Mouse (Mus musculus): ENCODE results near the gene Irgm1. TPM values are rescaled to one million over a fixed set of nuclear protein-coding genes. Genes with fewer than 3 reads are reported as not detected.

The Irgm1 gene
- polyA plus RNA-seq, 1 experiment from 2014 or later, result 2.8 TPM

Other genes starting within 250 kb of the Irgm1 start
- gene Rack1, start 71.4 kb downstream of the Irgm1 start, polyA plus RNA-seq (2015; fragmentation: Nextera tagmentation; extraction: Ambion mirVana), result 347 and 351 TPM in 2 replicates
- gene Trim41, start 54.3 kb downstream of the Irgm1 start, polyA plus RNA-seq (2015; fragmentation: Nextera tagmentation; extraction: Ambion mirVana), result 6.7 and 6.9 TPM in 2 replicates
- 1.8 and 3.6 TPM in 2 replicates for gene Trim7, start 45.5 kb downstream of the Irgm1 start, polyA plus RNA-seq (2015; fragmentation: Nextera tagmentation; extraction: Ambion mirVana)
- gene Gm12184, start 45.0 kb downstream of the Irgm1 start, polyA plus RNA-seq (2015; fragmentation: Nextera tagmentation; extraction: Ambion mirVana), result 1.3 and 1.8 TPM in 2 replicates
- 0.15 and 0.20 TPM in 2 replicates for gene Gm5431, start 30.5 kb upstream of the Irgm1 start, polyA plus RNA-seq (2015; fragmentation: Nextera tagmentation; extraction: Ambion mirVana)
- gene Psme2b, start 74.5 kb upstream of the Irgm1 start, polyA plus RNA-seq (2015; fragmentation: Nextera tagmentation; extraction: Ambion mirVana), result 1.1 and 1.2 TPM in 2 replicates
- gene Olfr56, start 107.2 kb upstream of the Irgm1 start, polyA plus RNA-seq (2015; fragmentation: Nextera tagmentation; extraction: Ambion mirVana), result not detected in 2 replicates
- gene 9930111J21Rik1, start 107.7 kb upstream of the Irgm1 start, polyA plus RNA-seq (2015; fragmentation: Nextera tagmentation; extraction: Ambion mirVana), result 0.24 and 0.28 TPM in 2 replicates
- gene Gm12185, start 120.5 kb upstream of the Irgm1 start, polyA plus RNA-seq (2015; fragmentation: Nextera tagmentation; extraction: Ambion mirVana), result not detected in 2 replicates
- not detected in 2 replicates for gene Tgtp1, start 122.5 kb upstream of the Irgm1 start, polyA plus RNA-seq (2015; fragmentation: Nextera tagmentation; extraction: Ambion mirVana)
- 0.23 and 0.35 TPM in 2 replicates for gene 9930111J21Rik2, start 179.6 kb upstream of the Irgm1 start, polyA plus RNA-seq (2015; fragmentation: Nextera tagmentation; extraction: Ambion mirVana)
- not detected in 2 replicates for gene Tgtp2, start 192.5 kb upstream of the Irgm1 start, polyA plus RNA-seq (2015; fragmentation: Nextera tagmentation; extraction: Ambion mirVana)
- 0.52 and 0.53 TPM in 2 replicates for gene Ifi47, start 204.9 kb upstream of the Irgm1 start, polyA plus RNA-seq (2015; fragmentation: Nextera tagmentation; extraction: Ambion mirVana)
- not detected in 2 replicates for gene Olfr1396, start 243.2 kb upstream of the Irgm1 start, polyA plus RNA-seq (2015; fragmentation: Nextera tagmentation; extraction: Ambion mirVana)